29 mouse cellular contexts compared by ENCODE assay signal in genomic region chr5:108707758-108708157, GRCm38 (mm10). TPM values are rescaled to one million over a fixed set of nuclear protein-coding genes. Genes with fewer than 3 reads are reported as not detected.
DNase-seq lines count a peak whose midpoint lies in the region; ATAC-seq and TF ChIP-seq lines count a peak whose summit lies in the region.
"Had no signal": no experiment of that assay in that cellular context is flagged by ENCODE, and none has a peak within 500 bp of the region (broad histone marks: within the 10 kb centered on the region; RNA-seq: fewer than 3 reads in every experiment).

No protein-coding gene starts in this region.

- no peaks in the 10 kb centered on the region for H3K9me3 ChIP-seq in kidney, embryonic 14.5 days (ENCODE audit: control insufficient read depth, low read length)
- no peaks in the 10 kb centered on the region for H3K9me3 ChIP-seq in liver, embryonic 15.5 days (replicated peaks)
- H3K9me3 ChIP-seq: embryonic facial prominence, embryonic 12.5 days; heart, embryonic 13.5 days; limb, embryonic 10.5 days; limb, embryonic 15.5 days; neural tube, embryonic 12.5 days had no signal

- ATAC-seq in kidney, embryonic 14.5 days (ENCODE audit: low FRiP score, low TSS enrichment): no peak
- ATAC-seq in liver, embryonic 15.5 days (ENCODE audit: insufficient read depth): peak; percentile 68
- no peak for ATAC-seq in activated CD4-positive, CD25-positive, alpha-beta regulatory T cell, adult 4 months
- ATAC-seq: CD4-positive, CD25-positive, alpha-beta regulatory T cell, adult 4 months; forebrain, embryonic 16.5 days; hindbrain, embryonic 16.5 days; midbrain, embryonic 16.5 days had no signal

- TF ChIP-seq CTCF in kidney, adult 2 months (conservative IDR thresholded peaks at IDR 0.05; ENCODE audit: insufficient read depth, insufficient read length, low read depth, low read length): no peak
- no peak for TF ChIP-seq CTCF in liver, adult 2 months (IDR thresholded peaks at IDR 0.05; ENCODE audit: low read depth, low read length)
- TF ChIP-seq CTCF in small intestine, adult 2 months (IDR thresholded peaks at IDR 0.05; ENCODE audit: extremely low read depth, insufficient read length, insufficient replicate concordance, low read depth, low read length): no peak

- TF ChIP-seq POLR2A in kidney, adult 2 months (IDR thresholded peaks at IDR 0.05; ENCODE audit: low read depth, low read length): no peak
- TF ChIP-seq POLR2A in liver, adult 2 months (IDR thresholded peaks at IDR 0.05; ENCODE audit: extremely low read depth, insufficient read depth, low read length): no peak
- TF ChIP-seq POLR2A in small intestine, adult 2 months (IDR thresholded peaks at IDR 0.05; ENCODE audit: low read depth, low read length): no peak

- H3K27ac ChIP-seq in kidney, adult 2 months (ENCODE audit: insufficient read depth, low read depth, low read length): peak overlapping the region; percentile 21
- H3K27ac ChIP-seq in kidney, embryonic 14.5 days (ENCODE audit: low read depth, low read length): no peak overlapping the region
- peak overlapping the region; percentile 78 for H3K27ac ChIP-seq in liver, adult 2 months (replicated peaks; ENCODE audit: insufficient read depth, low read depth, low read length)
- peak overlapping the region; percentile 73 for H3K27ac ChIP-seq in liver, embryonic 15.5 days (replicated peaks)
- peak overlapping the region; percentile 41 for H3K27ac ChIP-seq in small intestine, adult 2 months (ENCODE audit: insufficient read depth, low read depth, low read length)
- H3K27ac ChIP-seq: embryonic facial prominence, embryonic 12.5 days; gastrocnemius, adult 2 months; heart, embryonic 13.5 days; limb, embryonic 10.5 days; limb, embryonic 15.5 days; neural tube, embryonic 12.5 days had no signal

- H3K4me3 ChIP-seq in kidney, adult 2 months (ENCODE audit: insufficient read depth, low read depth, low read length): no peak overlapping the region
- H3K4me3 ChIP-seq in kidney, embryonic 14.5 days (ENCODE audit: low read length): no peak overlapping the region
- H3K4me3 ChIP-seq in liver, adult 2 months (ENCODE audit: insufficient read depth, low read depth, low read length): no peak overlapping the region
- no peak overlapping the region for H3K4me3 ChIP-seq in liver, embryonic 15.5 days (replicated peaks)
- H3K4me3 ChIP-seq in small intestine, adult 2 months (ENCODE audit: low read depth, low read length): no peak overlapping the region
- H3K4me3 ChIP-seq: embryonic facial prominence, embryonic 12.5 days; gastrocnemius, adult 2 months; heart, embryonic 13.5 days; limb, embryonic 10.5 days; limb, embryonic 15.5 days; myocyte; neural tube, embryonic 12.5 days had no signal

- no peak overlapping the region for H3K4me2 ChIP-seq in kidney, embryonic 14.5 days (replicated peaks; ENCODE audit: low read depth, low read length)
- peak overlapping the region; percentile 37 for H3K4me2 ChIP-seq in liver, embryonic 15.5 days
- H3K4me2 ChIP-seq: embryonic facial prominence, embryonic 12.5 days; heart, embryonic 13.5 days; limb, embryonic 15.5 days; neural tube, embryonic 12.5 days had no signal

- H3K36me3 ChIP-seq in kidney, adult 2 months (ENCODE audit: control insufficient read depth, insufficient read depth, low read length): no peaks in the 10 kb centered on the region
- H3K36me3 ChIP-seq in kidney, embryonic 14.5 days (ENCODE audit: control insufficient read depth, insufficient read depth, low read length): peaks cover 30% of the 10 kb centered on the region
- peaks cover 4% of the 10 kb centered on the region; the same call in 1 of the 2 replicates for H3K36me3 ChIP-seq in liver, adult 2 months (ENCODE audit: control insufficient read depth, insufficient read depth, low read length)
- peaks cover 23% of the 10 kb centered on the region for H3K36me3 ChIP-seq in liver, embryonic 15.5 days (replicated peaks)
- no peaks in the 10 kb centered on the region for H3K36me3 ChIP-seq in small intestine, adult 2 months (ENCODE audit: control insufficient read depth, insufficient read depth, low read length)

- no peak for DNase-seq in kidney, adult 2 months
- DNase-seq in liver, adult 2 months (ENCODE audit: extremely low read depth, low read depth, low spot score): no peak
- DNase-seq in adipocyte (ENCODE audit: low spot score): no peak
- no peak for DNase-seq in c-Kit-positive CD71-positive TER-119-positive erythroid progenitor cells, embryonic 14.5 days (ENCODE audit: low spot score)
- DNase-seq: adrenal gland, postnatal 14 days; cerebellum, adult 9-10 months; embryo, embryonic 11 days; gastrocnemius, adult 2 months; gastrocnemius, postnatal 36 days; heart, adult 18-20 months; heart, postnatal 10 days; layer of hippocampus, adult 9-11 months; lung, postnatal 36 days; right cerebral cortex, adult 18-20 months; thymus, postnatal 4 days had no signal

- WGBS in kidney, adult 2 months: 71% methylated on average over 2 of the region's 2 CpGs
- WGBS in kidney, embryonic 14.5 days: 78% methylated on average over 2 of the region's 2 CpGs
- 75% methylated on average over 2 of the region's 2 CpGs for WGBS in liver, adult 2 months
- 14% methylated on average over 2 of the region's 2 CpGs for WGBS in liver, embryonic 15.5 days (ENCODE audit: insufficient replicate concordance)
- 50% methylated on average over 2 of the region's 2 CpGs for WGBS in small intestine, adult 2 months

- H3K4me1 ChIP-seq in kidney, adult 2 months (ENCODE audit: control insufficient read depth, insufficient read depth, low read length): peaks cover 15% of the 10 kb centered on the region
- H3K4me1 ChIP-seq in kidney, embryonic 14.5 days (ENCODE audit: control insufficient read depth, insufficient read depth, low read length): peaks cover 7% of the 10 kb centered on the region; the same call in 1 of the 2 replicates
- peaks cover 15% of the 10 kb centered on the region for H3K4me1 ChIP-seq in liver, adult 2 months (ENCODE audit: control insufficient read depth, insufficient read depth, low read length)
- peaks cover 46% of the 10 kb centered on the region for H3K4me1 ChIP-seq in liver, embryonic 15.5 days (replicated peaks)
- H3K4me1 ChIP-seq in small intestine, adult 2 months (ENCODE audit: control insufficient read depth, insufficient read depth, insufficient read length, low read length): peaks cover 27% of the 10 kb centered on the region
- H3K4me1 ChIP-seq: embryonic facial prominence, embryonic 12.5 days; neural tube, embryonic 12.5 days had no signal

- H3K27me3 ChIP-seq in kidney, adult 2 months (replicated peaks; ENCODE audit: control insufficient read depth, insufficient read depth, low read length): no peaks in the 10 kb centered on the region
- no peaks in the 10 kb centered on the region for H3K27me3 ChIP-seq in kidney, embryonic 14.5 days (ENCODE audit: control insufficient read depth, insufficient read depth, low read length)
- H3K27me3 ChIP-seq in liver, adult 2 months (ENCODE audit: control insufficient read depth, insufficient read depth, low read length): no peaks in the 10 kb centered on the region
- no peaks in the 10 kb centered on the region for H3K27me3 ChIP-seq in liver, embryonic 15.5 days
- H3K27me3 ChIP-seq in small intestine, adult 2 months (ENCODE audit: control insufficient read depth, insufficient read depth, low read length): no peaks in the 10 kb centered on the region
- H3K27me3 ChIP-seq: embryonic facial prominence, embryonic 12.5 days; heart, embryonic 13.5 days; limb, embryonic 15.5 days; neural tube, embryonic 12.5 days had no signal

- no peaks in the 10 kb centered on the region for H3K79me2 ChIP-seq in liver, adult 2 months (ENCODE audit: control insufficient read depth, insufficient read depth, low read length)

- no peak overlapping the region for H3K9ac ChIP-seq in kidney, embryonic 14.5 days (ENCODE audit: low read depth, low read length)
- H3K9ac ChIP-seq in liver, adult 2 months (ENCODE audit: low read depth, low read length): no peak overlapping the region
- H3K9ac ChIP-seq in liver, embryonic 15.5 days: peak overlapping the region; percentile 28; the same call in 1 of the 2 replicates
- H3K9ac ChIP-seq: embryonic facial prominence, embryonic 12.5 days; heart, embryonic 13.5 days; limb, embryonic 15.5 days; neural tube, embryonic 12.5 days had no signal

RNA-seq across cellular contexts. Expression of gene Fgfrl1, which starts 15.6 kb away (rescaled TPM):
- 65.1 and 74.8 TPM in 2 replicates for polyA plus RNA-seq in kidney, adult 2 months (2012; rRNA removed)
- 24.0 and 32.7 TPM in 2 replicates for polyA plus RNA-seq in kidney, embryonic 14.5 days (2014; fragmentation: Nextera tagmentation; extraction: Ambion mirVana)
- total RNA-seq in liver, adult 2 months (2014; rRNA removed): 20.2 and 22.7 TPM in 2 replicates
- 42.3 and 49.9 TPM in 2 replicates for polyA plus RNA-seq in liver, adult 2 months (2012; rRNA removed)
- 9.2 and 9.6 TPM in 2 replicates for polyA plus RNA-seq in liver, embryonic 15.5 days (2015; fragmentation: Nextera tagmentation; extraction: Ambion mirVana)
- polyA plus RNA-seq in small intestine, adult 2 months (2012; rRNA removed): 12.1 and 34.1 TPM in 2 replicates
- not detected for polyA plus RNA-seq in activated CD4-positive, CD25-positive, alpha-beta regulatory T cell, adult 4 months (2017; shearing (Covaris generic))

RNA-seq across cellular contexts. Expression of gene Slc26a1, which starts 32.4 kb away (rescaled TPM):
- polyA plus RNA-seq in kidney, adult 2 months (2012; rRNA removed): 257 and 309 TPM in 2 replicates
- 0.80 and 1.5 TPM in 2 replicates for polyA plus RNA-seq in kidney, embryonic 14.5 days (2014; fragmentation: Nextera tagmentation; extraction: Ambion mirVana)
- 121 and 190 TPM in 2 replicates for total RNA-seq in liver, adult 2 months (2014; rRNA removed)
- 261 and 264 TPM in 2 replicates for polyA plus RNA-seq in liver, adult 2 months (2012; rRNA removed)
- polyA plus RNA-seq in liver, embryonic 15.5 days (2015; fragmentation: Nextera tagmentation; extraction: Ambion mirVana): 18.6 and 22.2 TPM in 2 replicates
- polyA plus RNA-seq in small intestine, adult 2 months (2012; rRNA removed): not detected in 2 replicates
- polyA plus RNA-seq in activated CD4-positive, CD25-positive, alpha-beta regulatory T cell, adult 4 months (2017; shearing (Covaris generic)): under 1 TPM in 1 of 2 experiments, not detected in 1; 0.31 TPM
- total RNA-seq: gastrocnemius, adult 2 months; gastrocnemius, postnatal 36 days; heart, adult 18-20 months had no signal

RNA-seq across cellular contexts. Expression of gene Dgkq, which starts 38.3 kb away (rescaled TPM):
- polyA plus RNA-seq in kidney, adult 2 months (2012; rRNA removed): 27.9 and 34.8 TPM in 2 replicates
- polyA plus RNA-seq in kidney, embryonic 14.5 days (2014; fragmentation: Nextera tagmentation; extraction: Ambion mirVana): 5.0 and 9.1 TPM in 2 replicates
- total RNA-seq in liver, adult 2 months (2014; rRNA removed): 14.0 and 16.3 TPM in 2 replicates
- 19.5 and 28.2 TPM in 2 replicates for polyA plus RNA-seq in liver, adult 2 months (2012; rRNA removed)
- polyA plus RNA-seq in liver, embryonic 15.5 days (2015; fragmentation: Nextera tagmentation; extraction: Ambion mirVana): 2.7 and 3.1 TPM in 2 replicates
- 39.8 and 77.0 TPM in 2 replicates for polyA plus RNA-seq in small intestine, adult 2 months (2012; rRNA removed)
- 1 to 10 TPM; 4.4 to 4.5 TPM for polyA plus RNA-seq in activated CD4-positive, CD25-positive, alpha-beta regulatory T cell, adult 4 months (2017; shearing (Covaris generic))

RNA-seq across cellular contexts. Expression of gene Idua, which starts 47.6 kb away (rescaled TPM):
- 9.1 and 12.7 TPM in 2 replicates for polyA plus RNA-seq in kidney, adult 2 months (2012; rRNA removed)
- 11.0 and 11.3 TPM in 2 replicates for polyA plus RNA-seq in kidney, embryonic 14.5 days (2014; fragmentation: Nextera tagmentation; extraction: Ambion mirVana)
- total RNA-seq in liver, adult 2 months (2014; rRNA removed): 2.1 and 2.6 TPM in 2 replicates
- 4.3 and 7.3 TPM in 2 replicates for polyA plus RNA-seq in liver, adult 2 months (2012; rRNA removed)
- 4.2 and 5.8 TPM in 2 replicates for polyA plus RNA-seq in liver, embryonic 15.5 days (2015; fragmentation: Nextera tagmentation; extraction: Ambion mirVana)
- polyA plus RNA-seq in small intestine, adult 2 months (2012; rRNA removed): 15.0 and 20.1 TPM in 2 replicates
- 1 to 10 TPM; 8.8 to 9.8 TPM for polyA plus RNA-seq in activated CD4-positive, CD25-positive, alpha-beta regulatory T cell, adult 4 months (2017; shearing (Covaris generic))

Comparison
In these comparisons a context has a peak if more than half of its experiments do, and no peak if none do; other contexts are left out.
1. RNA of gene Slc26a1, which starts 32.4 kb away (polyA plus RNA-seq): 261 to 264 TPM in liver, adult 2 months and 257 to 309 TPM in kidney, adult 2 months; 18.6 to 22.2 TPM in liver, embryonic 15.5 days, 0.80 to 1.5 TPM in kidney, embryonic 14.5 days, 0.31 TPM in activated CD4-positive, CD25-positive, alpha-beta regulatory T cell, adult 4 months and not detected in small intestine, adult 2 months; every median in the first group is over 10 times any median in the second.